ENCODE assay signal across 16 mouse cellular contexts in the genomic region with DNA sequence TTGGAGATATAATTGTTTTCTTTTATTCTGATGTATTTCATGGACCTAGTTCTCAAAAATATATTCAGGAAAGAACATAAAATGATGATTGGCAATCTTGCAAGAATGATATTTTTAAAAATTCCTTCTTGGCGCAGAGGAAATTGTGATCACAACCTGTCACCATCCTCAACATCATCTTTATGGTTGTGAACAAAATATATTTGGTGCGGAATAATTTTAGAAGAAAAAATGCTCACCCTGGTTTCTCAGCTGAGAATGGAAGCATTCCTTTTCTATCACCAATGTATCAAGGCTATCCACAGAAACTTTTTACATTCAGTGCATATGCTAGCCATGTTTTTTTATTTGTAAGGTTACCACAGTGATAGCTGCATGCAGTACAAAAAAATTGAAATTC.
"Had no signal": no experiment of that assay in that cellular context is flagged by ENCODE, and none has a peak within 500 bp of the region (broad histone marks: within the 10 kb centered on the region; RNA-seq: fewer than 3 reads in every experiment).

No protein-coding gene starts in this region.

- ATAC-seq: hindbrain, embryonic 16.5 days; inflammation-experienced regulatory T-cells, adult 6 months; intestine, embryonic 15.5 days; intestine, postnatal 0 days had no signal

- DNase-seq: gastrocnemius, postnatal 10 days; gastrocnemius, postnatal 25 days; heart, adult 18-20 months; heart, postnatal 10 days; heart, postnatal 4 days; kidney, adult 18-20 months; kidney, adult 8-10 months; kidney, postnatal 10 days; kidney, postnatal 25 days; kidney, postnatal 4 days; liver; liver, embryonic 13.5 days had no signal
